In genomic region chr7:80832996-80833650, GRCm38 (mm10) we compare ENCODE assay signal across 8 mouse cellular contexts. TPM values are rescaled to one million over a fixed set of nuclear protein-coding genes. Genes with fewer than 3 reads are reported as not detected.
DNase-seq lines count a peak whose midpoint lies in the region; ATAC-seq and TF ChIP-seq lines count a peak whose summit lies in the region.
"Not testable (repeated sequence)": the region's sequence is repeated elsewhere in the genome, so short reads cannot be mapped to it uniquely, and the experiment has no call there.

No protein-coding gene starts in this region.

- peak; percentile 91; the same call in 1 of the 2 replicates for ATAC-seq in forebrain, embryonic 12.5 days (ENCODE audit: low FRiP score)
- peak; percentile 82 for ATAC-seq in heart, postnatal 0 days (ENCODE audit: insufficient read depth, low read depth)
- ATAC-seq in liver, embryonic 15.5 days (ENCODE audit: insufficient read depth), result peak; percentile 49; the same call in 1 of the 2 replicates
- ATAC-seq in midbrain, embryonic 14.5 days (ENCODE audit: low FRiP score, low TSS enrichment), result peak; percentile 66; the same call in 1 of the 2 replicates

- not testable (repeated sequence) for H3K27ac ChIP-seq in forebrain, embryonic 12.5 days; heart, postnatal 0 days (ENCODE audit: low read depth); liver, embryonic 15.5 days (replicated peaks); midbrain, embryonic 14.5 days (replicated peaks; ENCODE audit: low read depth, low read length)

- H3K9ac ChIP-seq in forebrain, embryonic 12.5 days; heart, postnatal 0 days (replicated peaks; ENCODE audit: low read depth, low read length); liver, embryonic 15.5 days; midbrain, embryonic 14.5 days (replicated peaks; ENCODE audit: low read length): not testable (repeated sequence)

- H3K4me2 ChIP-seq in forebrain, embryonic 12.5 days, result peak overlapping the region; percentile 32
- H3K4me2 ChIP-seq in heart, postnatal 0 days (ENCODE audit: low read depth, low read length), result peak overlapping the region; percentile 30
- peak overlapping the region; percentile 36 for H3K4me2 ChIP-seq in liver, embryonic 15.5 days
- H3K4me2 ChIP-seq in midbrain, embryonic 14.5 days (ENCODE audit: low read length), result 0 out of 2 replicates have a peak overlapping the region, but pooled peaks have one; percentile 3

- H3K4me3 ChIP-seq in forebrain, embryonic 12.5 days (replicated peaks); heart, postnatal 0 days (ENCODE audit: low read depth, low read length); liver, embryonic 15.5 days (replicated peaks); midbrain, embryonic 14.5 days (replicated peaks; ENCODE audit: low read depth, low read length): not testable (repeated sequence)

- TF ChIP-seq CTCF in heart, postnatal 0 days (IDR thresholded peaks at IDR 0.05; ENCODE audit: low read depth), result not testable (repeated sequence)

- not testable (repeated sequence) for H3K36me3 ChIP-seq in forebrain, embryonic 12.5 days (replicated peaks); heart, postnatal 0 days (replicated peaks; ENCODE audit: control insufficient read depth, insufficient read depth, low read length); liver, embryonic 15.5 days (replicated peaks); midbrain, embryonic 14.5 days (ENCODE audit: control insufficient read depth, insufficient read depth, low read length)

- WGBS in forebrain, embryonic 12.5 days, result 19% methylated on average over 14 of the region's 14 CpGs
- WGBS in heart, postnatal 0 days, result 15% methylated on average over 13 of the region's 14 CpGs
- WGBS in liver, embryonic 15.5 days (ENCODE audit: insufficient replicate concordance), result 10% methylated on average over 14 of the region's 14 CpGs
- WGBS in midbrain, embryonic 14.5 days, result 19% methylated on average over 13 of the region's 14 CpGs

- not testable (repeated sequence) for H3K9me3 ChIP-seq in forebrain, embryonic 12.5 days; heart, postnatal 0 days (replicated peaks; ENCODE audit: control insufficient read depth, low read length); liver, embryonic 15.5 days (replicated peaks); midbrain, embryonic 14.5 days (ENCODE audit: control insufficient read depth, low read length)

- not testable (repeated sequence) for TF ChIP-seq EP300 in heart, postnatal 0 days (IDR thresholded peaks at IDR 0.05; ENCODE audit: low read depth)

- DNase-seq in A20 (ENCODE audit: low read depth, low spot score), result peak; percentile 81
- DNase-seq in adrenal gland, postnatal 14 days, result peak; percentile 74
- DNase-seq in heart, postnatal 0 days (ENCODE audit: low spot score), result peak; percentile 82
- DNase-seq in kidney, adult 9 months, result peak; percentile 65
- DNase-seq in midbrain, embryonic 14.5 days, result peak; percentile 78
- DNase-seq in spleen, postnatal 14 days (ENCODE audit: low spot score in 2 of 2), result peak; percentile 19 to 21

- not testable (repeated sequence) for H3K4me1 ChIP-seq in forebrain, embryonic 12.5 days; heart, postnatal 0 days (ENCODE audit: control insufficient read depth, insufficient read depth); midbrain, embryonic 14.5 days (ENCODE audit: control insufficient read depth, insufficient read depth, low read length)
- H3K4me1 ChIP-seq in liver, embryonic 15.5 days (replicated peaks), result peaks cover 13% of the 10 kb centered on the region

- not testable (repeated sequence) for H3K27me3 ChIP-seq in forebrain, embryonic 12.5 days; heart, postnatal 0 days (ENCODE audit: control insufficient read depth, insufficient read depth, low read length); liver, embryonic 15.5 days; midbrain, embryonic 14.5 days (ENCODE audit: control insufficient read depth, insufficient read depth, low read length)

RNA-seq across cellular contexts. Expression of gene Iqgap1, which starts 7.3 kb away (rescaled TPM):
- total RNA-seq in adrenal gland, postnatal 14 days (2021), result 70.0 and 95.3 TPM in 2 replicates
- polyA plus RNA-seq in forebrain, embryonic 12.5 days (2016; fragmentation: Nextera tagmentation; extraction: Ambion mirVana), result 30.8 and 31.6 TPM in 2 replicates
- total RNA-seq in heart, postnatal 0 days (2014; rRNA removed; ENCODE audit: low replicate concordance), result 39.8 and 88.5 TPM in 2 replicates
- 22.6 and 23.6 TPM in 2 replicates for polyA plus RNA-seq in heart, postnatal 0 days (2015; fragmentation: Nextera tagmentation; extraction: Ambion mirVana)
- 14.4 and 15.5 TPM in 2 replicates for polyA plus RNA-seq in liver, embryonic 15.5 days (2015; fragmentation: Nextera tagmentation; extraction: Ambion mirVana)
- polyA plus RNA-seq in midbrain, embryonic 14.5 days (2014; fragmentation: Nextera tagmentation; extraction: Ambion mirVana), result 14.0 and 22.3 TPM in 2 replicates

RNA-seq across cellular contexts. Expression of gene Zscan2, which starts 27.6 kb away (rescaled TPM):
- total RNA-seq in adrenal gland, postnatal 14 days (2021), result 4.9 and 8.3 TPM in 2 replicates
- polyA plus RNA-seq in forebrain, embryonic 12.5 days (2016; fragmentation: Nextera tagmentation; extraction: Ambion mirVana), result 3.7 and 4.5 TPM in 2 replicates
- 3.7 and 22.0 TPM in 2 replicates for total RNA-seq in heart, postnatal 0 days (2014; rRNA removed; ENCODE audit: low replicate concordance)
- 1.3 and 2.0 TPM in 2 replicates for polyA plus RNA-seq in heart, postnatal 0 days (2015; fragmentation: Nextera tagmentation; extraction: Ambion mirVana)
- 0.26 and 0.45 TPM in 2 replicates for polyA plus RNA-seq in liver, embryonic 15.5 days (2015; fragmentation: Nextera tagmentation; extraction: Ambion mirVana)
- 5.8 and 7.1 TPM in 2 replicates for polyA plus RNA-seq in midbrain, embryonic 14.5 days (2014; fragmentation: Nextera tagmentation; extraction: Ambion mirVana)

Comparison
In these comparisons a context has a peak if more than half of its experiments do, and no peak if none do; other contexts are left out.
1. DNase-seq: peak in every context shown above with its lines; median percentile 82 in heart, postnatal 0 days; 81 in A20; 78 in midbrain, embryonic 14.5 days; 74 in adrenal gland, postnatal 14 days; 65 in kidney, adult 9 months; 20 in spleen, postnatal 14 days.